Mouse (Mus musculus) lung, adult 2 months (tissue): ENCODE data around the gene Hpdl.
A peak's percentile ranks its signal among the peaks of the same experiment; 100 is the strongest.

Experiments used
- CTCF ChIP-seq: fragments of 200-500 bp; IDR thresholded peaks from 2 replicates; pipeline ENCODE4 v1.5.1; 2011; ENCODE audit warnings: mild to moderate bottlenecking, low read length, control low read depth; ENCODE audit not compliant: insufficient read depth
- POLR2A ChIP-seq: fragments of 200-500 bp; IDR thresholded peaks from 2 replicates; pipeline ENCODE4 v1.6.1; 2011; ENCODE audit warnings: low read depth, mild to moderate bottlenecking, control low read depth, low read length, borderline replicate concordance; ENCODE audit errors: extremely low read depth

GRCm38 (mm10) chr4:116788956-116789355 is 32.6 kb downstream of the Hpdl start:
- TF ChIP-seq CTCF (peak; percentile 28; the same call in 1 of the 2 replicates), POLR2A (no peak)
